Mouse (Mus musculus): Measurements from ENCODE around the gene C1qa.

GRCm38 (mm10) chr4:136878601-136879000 is 20.0 kb downstream of the C1qa start:
- no peak for TF ChIP-seq MAZ (IDR thresholded peaks at IDR 0.05; ENCODE audit: low read depth, low read length)
- no peak for TF ChIP-seq MEF2A (IDR thresholded peaks at IDR 0.05; ENCODE audit: borderline replicate concordance, low read depth, low read length)
- TF ChIP-seq POLR2A (IDR thresholded peaks at IDR 0.05; ENCODE audit: low read depth, low read length) = no peak
- peak; percentile 6 to 66; a peak in 2 of 4 replicates for TF ChIP-seq CTCF (conservative IDR thresholded peaks at IDR 0.05 in 1 of 2, IDR thresholded peaks at IDR 0.05 in 1 of 2; ENCODE audit: low read depth in 2 of 2, low read length in 2 of 2)
- no peak for TF ChIP-seq TCF12 (IDR thresholded peaks at IDR 0.05; ENCODE audit: low read depth, low read length)
- TF ChIP-seq ZKSCAN1 (IDR thresholded peaks at IDR 0.05; ENCODE audit: borderline replicate concordance, low read depth, low read length) = no peak
- TF ChIP-seq ETS1 (conservative IDR thresholded peaks at IDR 0.05; ENCODE audit: low read depth, low read length) = no peak
- no peak for TF ChIP-seq EP300 (IDR thresholded peaks at IDR 0.05; ENCODE audit: low read length)
- no peak for TF ChIP-seq CHD2 (IDR thresholded peaks at IDR 0.05; ENCODE audit: low read length)
